Mouse (Mus musculus) megakaryocyte, embryonic 14.5 days (primary cell): Measurements from ENCODE around the gene Ngb.

Experiments used
- FLI1 ChIP-seq: IDR thresholded peaks from 2 replicates; pipeline ENCODE4 v1.6.1; 2012; ENCODE audit warnings: low read length, inconsistent platforms, mixed read lengths
- GATA1 ChIP-seq: IDR thresholded peaks from 3 replicates; pipeline ENCODE4 v1.6.1; 2012; ENCODE audit warnings: mixed read lengths, low read length, inconsistent platforms, borderline replicate concordance

DNA sequence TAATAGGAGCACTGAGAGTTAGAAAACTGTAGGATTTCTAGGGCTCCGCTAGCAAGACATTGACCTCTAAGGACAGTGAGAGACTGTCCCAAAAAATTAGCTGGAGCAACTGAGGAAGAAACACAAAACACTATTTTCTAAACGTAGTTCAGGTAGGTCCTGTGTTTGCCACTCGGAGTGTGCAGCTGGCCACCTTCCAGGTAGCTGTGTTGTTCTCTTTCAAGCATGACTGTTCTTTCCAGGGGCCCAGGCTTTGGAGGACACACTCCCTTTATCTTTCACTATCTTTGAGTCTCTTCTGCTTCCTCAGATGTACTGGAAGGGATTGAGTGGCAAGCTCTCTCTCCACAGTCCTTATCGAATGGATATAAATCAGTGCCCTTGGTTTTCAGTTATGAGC lies 1.1 kb upstream of the Ngb start:
- TF ChIP-seq GATA1 (no peak), FLI1 (no peak)
